Mouse (Mus musculus): ENCODE results near the gene Ndfip2. TPM values are rescaled to one million over a fixed set of nuclear protein-coding genes. Genes with fewer than 3 reads are reported as not detected.

The Ndfip2 gene
- 96.1 TPM for polyA plus RNA-seq (2017; shearing (Covaris generic))

DNA sequence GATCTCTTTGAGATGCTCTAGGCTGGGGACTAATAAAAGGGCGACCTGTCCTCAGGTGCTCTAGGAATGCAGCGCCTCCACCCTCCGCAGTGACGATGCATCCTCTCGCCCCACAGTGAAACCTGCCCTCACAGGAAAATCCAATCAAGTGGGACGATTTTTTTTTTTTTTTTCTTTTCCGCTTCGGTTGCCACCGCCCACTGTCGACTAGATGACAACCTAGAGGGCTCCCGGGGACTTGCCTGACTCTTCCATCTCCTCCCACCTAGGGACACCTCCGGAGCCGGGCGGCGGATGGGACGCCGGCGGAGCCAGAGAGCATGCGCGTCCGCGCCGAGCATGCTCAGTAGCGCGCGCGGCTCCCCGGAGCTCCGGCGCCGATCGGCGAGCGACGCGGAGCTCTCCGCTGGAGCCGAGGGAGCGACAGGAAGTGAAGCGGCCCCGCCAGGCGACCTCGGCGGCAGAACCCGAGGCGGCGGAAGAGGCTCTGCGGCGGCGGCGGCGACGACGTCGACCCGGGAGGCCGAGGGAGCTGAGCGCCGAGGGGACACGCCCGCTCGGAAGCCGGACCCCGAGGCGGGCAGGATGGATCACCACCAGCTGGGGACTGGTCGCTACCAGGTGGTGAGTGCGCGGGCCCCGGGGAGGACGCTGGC, at the start of gene Ndfip2:
TSS of gene Ndfip2 (plus strand) at position 195 of the 656 bp plus-strand sequence.

Other genes with a start within 250 kb of the Ndfip2 start
- 45.6 TPM for gene Rbm26, start 81.2 kb upstream of the Ndfip2 start, polyA plus RNA-seq (2017; shearing (Covaris generic))

Measured in effector memory CD4-positive, alpha-beta T cell, adult 5 months (primary cell).